Mouse (Mus musculus) MN1 (cell line): ENCODE measurements around the gene Cmtm4.

Experiments used
- DNase-seq: peaks from one replicate; pipeline ENCODE4 v3.0.0-alpha.2; 2016; ENCODE audit warnings: low spot score

Gene Cmtm4

GRCm38 (mm10) chr8:104374864-104375846 is 20.5 kb downstream of the Cmtm4 start:
- peak; percentile 27 for DNase-seq

DNA sequence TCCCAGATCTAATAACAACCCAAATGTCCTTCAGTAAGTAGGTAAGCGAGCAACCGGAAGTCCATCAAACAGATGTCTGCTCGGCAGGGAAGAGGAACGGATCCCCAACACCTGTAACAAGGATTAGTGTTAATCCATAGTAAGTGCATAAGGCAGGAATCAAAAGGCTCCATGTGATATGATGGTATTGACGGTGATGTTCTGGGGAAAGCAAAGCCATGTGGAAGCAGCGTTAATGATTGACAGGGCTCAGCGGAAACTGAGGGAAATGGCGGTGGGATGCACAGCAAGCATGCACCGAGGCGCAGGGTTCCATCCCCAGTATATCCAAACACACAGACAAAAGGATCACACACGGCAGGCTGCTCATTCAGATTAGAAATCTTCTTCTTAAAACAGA is 21.3 kb downstream of the Cmtm4 start:
- no peak for DNase-seq

DNA sequence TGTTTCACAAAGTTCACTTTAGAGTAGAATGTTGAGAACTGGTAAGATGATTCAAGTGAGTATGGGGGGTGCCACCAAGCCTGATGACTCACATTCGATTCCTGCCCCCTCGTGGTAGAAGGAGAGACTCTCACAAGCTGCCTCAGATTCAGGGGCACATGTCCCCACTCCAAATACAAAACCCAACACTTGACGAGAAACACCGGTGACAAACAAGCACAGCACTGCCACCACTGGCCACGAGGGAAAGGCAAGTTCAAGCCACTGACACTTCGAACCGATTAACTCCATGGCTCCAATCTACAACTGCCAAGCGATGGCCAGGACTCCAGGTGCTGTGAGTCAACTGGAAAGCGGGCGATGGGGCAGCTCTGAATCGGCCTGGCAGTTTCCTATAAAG is 21.8 kb downstream of the Cmtm4 start:
- DNase-seq = no peak

DNA sequence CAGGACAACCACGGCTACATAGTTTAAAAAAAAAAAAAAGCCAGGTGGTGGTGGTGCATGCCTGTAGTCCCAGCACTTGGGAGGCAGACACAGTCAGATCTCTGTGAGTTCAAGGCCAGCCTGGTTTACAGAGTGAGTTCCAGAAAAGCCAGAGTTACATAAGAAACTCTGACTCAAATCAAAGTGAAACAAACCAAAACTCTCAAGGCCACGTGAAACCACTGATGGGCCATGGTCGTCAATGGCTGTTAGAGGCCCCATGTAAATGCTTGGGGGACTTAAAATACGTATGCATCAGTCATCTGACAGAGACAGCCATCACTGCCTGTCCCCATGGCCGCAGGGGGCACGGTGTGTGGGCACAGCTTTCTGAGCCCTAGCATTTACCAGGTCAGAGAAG is 24.5 kb downstream of the Cmtm4 start:
- no peak for DNase-seq

GRCm38 (mm10) chr8:104370071-104370470 is 25.5 kb downstream of the Cmtm4 start:
- no peak for DNase-seq

- DNase-seq = no peak
These were observed 26.0 kb downstream of the Cmtm4 start for GRCm38 (mm10) chr8:104369591-104369990.

DNA sequence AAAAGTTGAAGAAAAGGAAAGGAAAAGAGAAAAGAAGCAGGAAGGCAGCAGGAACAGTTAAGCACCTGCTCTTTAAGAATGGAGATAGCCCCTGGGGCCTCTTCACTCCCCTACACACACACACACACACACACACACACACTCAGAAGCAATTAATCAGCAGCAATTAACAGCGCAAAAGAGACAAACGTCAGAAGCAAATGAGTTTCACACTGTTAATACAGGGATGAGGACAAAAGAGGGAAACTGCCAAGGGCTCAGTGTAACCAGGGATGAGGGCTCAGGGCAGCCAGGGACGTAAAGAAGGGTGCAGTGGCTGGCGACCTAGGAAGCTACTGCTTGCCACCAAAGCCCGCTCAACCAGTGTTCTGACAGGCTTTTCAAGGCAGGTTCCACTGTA is 28.2 kb downstream of the Cmtm4 start:
- DNase-seq = no peak

DNA sequence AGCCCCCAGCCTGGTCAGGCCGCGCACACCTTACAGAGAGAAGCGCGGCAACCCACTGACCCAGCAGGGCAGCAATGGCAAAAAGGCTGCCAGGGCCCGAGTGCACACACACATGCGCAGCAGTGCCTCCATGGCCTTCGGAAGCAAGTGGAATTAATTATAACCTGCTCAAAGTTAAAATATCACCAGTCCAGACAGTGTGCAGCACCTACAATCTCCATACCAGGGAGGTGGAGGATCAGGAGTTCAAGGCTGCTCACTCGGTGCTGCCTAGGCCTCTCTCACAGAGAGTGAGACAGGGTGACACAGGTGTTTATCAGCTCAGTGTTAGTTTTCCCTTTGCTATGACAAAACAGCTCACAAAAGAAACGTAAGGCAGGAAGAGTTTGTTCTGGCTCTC is 29.9 kb downstream of the Cmtm4 start:
- DNase-seq = no peak

GRCm38 (mm10) chr8:104359778-104360456 is 35.7 kb downstream of the Cmtm4 start:
- DNase-seq = no peak

DNA sequence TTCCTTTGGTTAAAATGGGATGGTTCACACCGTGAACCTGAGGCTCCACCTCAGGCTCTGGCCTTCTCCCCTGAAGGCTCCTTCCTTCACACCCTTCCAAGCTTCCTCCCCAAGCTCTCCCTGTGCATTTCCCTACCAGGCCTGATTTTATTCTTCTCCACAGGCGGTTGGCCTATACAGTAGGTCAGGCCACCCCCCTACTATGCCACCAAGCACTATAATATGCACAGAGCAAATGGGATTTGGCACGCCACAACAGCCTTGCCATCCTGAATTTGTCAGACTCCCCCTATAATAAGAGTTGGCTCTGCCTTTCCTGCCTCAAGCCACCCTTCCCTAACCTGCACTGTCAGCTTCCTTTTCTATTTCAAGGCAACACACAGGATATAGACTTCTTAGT is 37.0 kb downstream of the Cmtm4 start:
- no peak for DNase-seq

- DNase-seq = no peak
These were observed 41.1 kb downstream of the Cmtm4 start for GRCm38 (mm10) chr8:104354504-104354903.

DNA sequence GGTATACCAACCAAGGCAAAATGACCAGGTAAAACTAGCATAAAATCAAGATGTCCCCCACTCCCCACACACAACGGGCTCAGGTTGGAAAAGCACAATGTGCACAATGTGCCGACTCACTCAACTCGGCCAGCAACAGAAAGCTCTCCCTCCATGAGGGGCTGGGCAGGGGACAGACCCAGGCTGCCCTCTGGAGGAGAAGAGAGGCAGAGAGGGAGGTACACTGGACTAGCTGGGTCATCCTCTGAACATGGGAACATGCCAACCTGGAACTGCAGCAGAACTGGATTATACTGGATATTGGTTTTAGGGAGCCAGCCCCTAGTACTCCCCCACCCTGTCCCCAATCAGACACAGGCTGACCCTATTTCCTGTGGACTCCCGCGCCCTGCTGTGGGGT is 42.4 kb downstream of the Cmtm4 start:
- DNase-seq = no peak

- no peak for DNase-seq
These were observed 45.6 kb downstream of the Cmtm4 start for GRCm38 (mm10) chr8:104350047-104350446.

- DNase-seq = no peak
These were observed 46.6 kb downstream of the Cmtm4 start for GRCm38 (mm10) chr8:104348971-104349370.

- DNase-seq = no peak
These were observed 48.9 kb downstream of the Cmtm4 start for GRCm38 (mm10) chr8:104346706-104347105.

GRCm38 (mm10) chr8:104344622-104345021 is 51.0 kb downstream of the Cmtm4 start:
- no peak for DNase-seq

DNA sequence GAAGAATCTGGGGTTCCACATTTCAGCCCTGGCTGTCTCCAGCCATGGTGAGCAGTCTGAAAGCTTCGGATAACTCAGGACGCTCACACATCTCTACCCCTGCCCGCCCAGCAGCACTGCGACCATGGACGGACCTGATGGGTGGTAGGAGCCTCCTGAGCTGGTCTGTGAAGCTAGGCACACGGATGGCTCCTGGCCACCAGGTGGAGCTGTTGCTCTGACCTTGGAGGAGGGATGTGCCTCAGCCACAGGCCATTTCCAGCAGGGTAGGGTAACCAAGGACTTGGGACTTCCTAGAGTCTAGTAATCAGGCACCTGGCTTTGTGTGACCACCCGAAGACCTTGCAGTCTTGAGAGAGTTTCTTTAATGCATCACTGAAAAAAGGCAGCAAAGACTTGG is 51.6 kb downstream of the Cmtm4 start:
- DNase-seq = peak; percentile 92

- DNase-seq = no peak
These were observed 53.2 kb downstream of the Cmtm4 start for GRCm38 (mm10) chr8:104342426-104342825.

GRCm38 (mm10) chr8:104341678-104342077 is 53.9 kb downstream of the Cmtm4 start:
- no peak for DNase-seq

- DNase-seq = peak; percentile 86
These were observed 54.5 kb downstream of the Cmtm4 start for GRCm38 (mm10) chr8:104341106-104341561.

DNA sequence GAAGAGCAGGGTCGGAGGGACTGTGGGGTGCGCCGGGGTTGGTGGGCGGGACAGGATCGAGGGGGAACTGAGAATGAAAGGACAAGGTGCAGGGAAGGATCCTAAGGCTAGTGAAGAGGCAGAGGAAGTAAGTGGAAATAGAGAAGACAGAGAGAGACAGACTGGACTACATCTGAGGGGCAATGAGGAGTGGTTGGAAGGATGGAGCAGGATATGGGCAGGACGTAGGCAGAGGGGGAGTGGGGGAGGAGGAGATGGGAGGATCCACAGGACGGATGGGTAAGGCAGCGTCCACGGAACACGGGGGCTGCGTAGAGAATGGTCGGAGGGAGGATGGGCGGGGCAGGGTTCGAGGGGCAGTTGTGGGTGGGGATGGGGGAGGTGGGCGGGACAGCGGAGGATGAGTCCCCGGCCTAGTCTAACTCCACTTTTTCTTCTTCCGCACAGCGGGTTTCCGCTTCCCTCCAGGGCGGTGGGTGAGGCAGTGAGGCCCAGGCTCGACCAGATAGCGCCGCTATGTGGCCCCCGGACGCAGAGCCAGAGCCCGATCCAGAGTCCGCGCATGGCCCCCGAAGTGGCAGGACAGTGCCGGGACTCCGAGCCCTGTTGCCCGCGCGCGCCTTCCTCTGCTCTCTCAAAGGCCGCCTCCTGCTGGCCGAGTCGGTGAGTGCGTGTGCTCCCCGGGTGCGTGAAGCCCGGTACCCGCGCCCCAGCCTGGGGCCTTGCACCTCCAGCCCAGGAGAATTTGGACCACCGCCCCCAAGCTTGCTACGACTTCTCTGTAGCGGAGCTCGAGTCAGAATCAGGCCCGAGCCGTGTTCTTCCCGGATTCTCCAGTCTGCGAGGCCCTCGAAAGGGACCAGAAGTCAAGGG is 55.1 kb downstream of the Cmtm4 start:
- DNase-seq = peak; percentile 87

- no peak for DNase-seq
These were observed 55.7 kb downstream of the Cmtm4 start for GRCm38 (mm10) chr8:104339983-104340232.
